Mouse (Mus musculus) heart, postnatal 14 days (tissue): ENCODE data around the gene Aacs. TPM values are rescaled to one million over a fixed set of nuclear protein-coding genes. Genes with fewer than 3 reads are reported as not detected.
"Not testable (repeated sequence)": the region's sequence is repeated elsewhere in the genome, so short reads cannot be mapped to it uniquely, and the experiment has no call there.

ENCODE experiments used
- DNase-seq, 2 experiments: peaks; one replicate each; pipeline ENCODE4 v3.0.0; 2021 to 2022
- intact Hi-C: fragments of 180-260 bp; cut with DNase I; formaldehyde crosslinking; loops from one replicate; pipeline ENCODE4 v1.15.1; 2025
- total RNA-seq, 2 experiments: library from RNA; stranded (reverse); gene quantifications; 2 replicates each; pipeline ENCODE4 v1.2.3; 2021

Aacs gene
- total RNA-seq, 2 experiments from 2014 or later, result 4.0 to 4.8 TPM

DNA sequence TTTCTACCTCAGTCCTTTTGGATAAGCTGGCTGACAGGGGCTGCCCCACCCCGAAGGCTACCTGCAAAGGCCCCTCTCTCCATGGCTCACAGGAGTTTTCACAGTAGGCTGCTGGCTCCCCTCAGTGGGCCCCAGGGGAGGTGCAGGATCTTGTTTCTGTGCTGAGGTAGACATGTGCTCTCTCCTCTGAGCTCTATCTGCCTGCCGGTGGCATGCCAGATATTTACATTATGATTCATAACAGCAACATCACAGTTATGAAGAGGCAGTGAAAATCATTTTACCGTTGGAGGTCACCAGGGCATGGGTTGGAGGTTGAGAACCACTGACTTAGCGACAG is 12.5 kb downstream of the Aacs start:
- intact Hi-C loops, result no loop called here
- peak in 1 of 2 experiments; percentile 25 for DNase-seq

DNA sequence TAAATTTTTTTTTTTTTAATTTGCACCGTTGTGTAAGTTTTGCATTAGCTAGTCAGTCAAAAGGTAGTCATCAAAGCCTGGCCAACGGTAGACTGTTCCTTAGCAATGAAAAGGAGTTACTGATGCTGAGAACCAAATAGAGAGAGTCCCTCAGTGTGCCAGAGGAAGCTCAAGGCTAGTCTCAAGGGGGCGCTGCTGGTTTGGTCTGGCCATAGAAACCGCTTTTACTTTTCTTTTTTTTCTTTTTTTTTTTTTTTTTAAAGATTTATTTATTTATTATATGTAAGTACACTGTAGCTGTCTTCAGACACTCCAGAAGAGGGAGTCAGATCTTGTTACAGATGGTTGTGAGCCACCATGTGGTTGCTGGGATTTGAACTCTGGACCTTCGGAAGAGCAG is 13.3 kb downstream of the Aacs start:
- intact Hi-C loops, result not testable (repeated sequence)

DNA sequence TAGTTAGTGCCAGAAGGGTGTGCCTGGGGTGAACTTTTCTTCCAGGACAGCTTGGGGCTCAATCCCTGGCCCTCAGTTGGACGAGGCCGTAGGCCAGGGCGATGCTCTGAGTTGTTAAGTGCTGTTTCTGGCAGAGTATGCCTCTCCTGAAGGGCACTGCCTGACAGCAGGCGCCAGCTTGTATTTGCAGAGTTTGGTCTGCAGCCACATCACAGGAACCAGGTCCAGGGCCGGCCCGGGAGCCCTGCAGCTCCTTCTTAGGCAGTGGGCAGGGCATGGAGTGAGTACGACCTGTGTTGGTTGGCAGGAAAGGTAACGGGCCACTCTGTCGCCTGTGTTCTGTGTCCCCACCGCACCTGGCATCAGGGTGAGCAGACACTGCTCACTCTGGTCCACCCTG is 15.5 kb downstream of the Aacs start:
- DNase-seq, result peak; percentile 56 to 70
- intact Hi-C loops, result no loop called here

More for the DNA sequence above, 13.3 kb downstream of the Aacs start:
- not testable (repeated sequence) for DNase-seq

DNA sequence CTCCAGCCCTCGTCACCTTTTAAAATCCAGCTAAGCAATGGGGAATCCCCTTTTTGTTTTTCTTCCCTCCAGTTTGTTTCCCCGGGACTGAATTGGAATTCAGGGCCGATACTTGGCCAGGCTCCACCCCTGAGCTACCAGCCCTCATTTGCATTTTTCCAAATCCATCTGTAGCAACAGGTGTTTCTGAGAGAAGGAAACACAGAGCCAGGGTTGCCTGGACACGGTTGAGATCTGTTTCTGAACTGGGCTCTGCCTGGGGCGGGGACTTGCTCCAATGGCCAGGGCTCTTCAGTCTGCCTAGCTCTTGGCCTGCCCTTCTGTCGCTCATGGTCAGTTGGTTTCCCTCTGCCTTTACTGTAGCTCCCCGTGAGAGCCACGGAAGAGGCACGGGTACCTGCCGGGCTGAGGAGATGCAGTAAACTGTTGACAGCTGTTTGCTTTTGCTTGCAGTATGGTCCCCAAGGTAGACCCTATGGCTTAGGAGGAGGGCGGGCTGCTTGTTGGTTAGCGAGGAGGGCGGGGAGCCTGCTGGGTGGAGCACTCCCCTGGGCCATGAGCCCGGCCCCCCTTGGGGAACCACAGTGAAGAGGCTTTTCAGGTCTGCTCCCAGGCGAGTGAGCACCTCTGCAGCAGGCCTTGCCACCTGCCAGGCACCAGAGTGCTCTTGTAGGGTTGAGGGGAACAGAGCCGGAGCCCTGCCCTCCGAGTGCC is 16.9 kb downstream of the Aacs start:
- no peak for DNase-seq
- intact Hi-C loops, result no loop called here

DNA sequence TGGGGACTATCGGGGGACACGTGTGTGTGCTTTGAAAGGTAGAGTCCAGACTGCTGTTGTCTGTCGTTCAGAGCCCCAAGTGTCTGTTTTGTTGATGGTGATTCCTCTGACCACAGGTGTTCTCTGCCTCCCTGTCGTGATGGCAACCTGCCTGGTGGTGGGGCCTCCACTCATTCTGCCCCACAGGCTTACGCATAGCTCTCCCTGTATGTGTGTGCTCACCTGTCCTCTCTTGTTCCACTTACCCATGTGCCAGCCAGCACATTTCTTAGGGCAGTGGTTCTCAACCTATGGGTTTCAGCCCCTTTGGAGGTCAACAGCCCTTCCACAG is 17.4 kb downstream of the Aacs start:
- intact Hi-C loops, result no loop called here
- no peak for DNase-seq

DNA sequence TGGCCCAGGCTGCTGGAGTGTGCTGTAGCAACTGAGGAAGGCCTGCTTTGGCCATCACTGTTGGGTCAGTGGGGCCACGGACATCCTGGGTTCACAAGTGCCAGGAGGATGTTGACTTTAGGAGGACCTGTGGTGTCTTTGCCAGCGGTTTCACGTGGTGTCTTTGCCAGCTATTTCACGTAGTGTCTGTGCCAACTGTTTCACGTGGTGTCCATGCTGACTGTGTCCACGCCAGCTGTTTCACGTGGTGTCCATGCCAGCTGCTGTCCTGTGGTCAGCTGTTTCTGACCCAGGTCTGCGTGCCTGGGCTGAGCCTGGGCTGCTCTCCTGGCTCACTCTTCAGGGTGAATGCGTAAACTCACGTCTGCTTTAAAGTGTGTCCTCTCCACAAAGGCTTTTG is 20.0 kb downstream of the Aacs start:
- intact Hi-C loops, result no loop called here
- no peak for DNase-seq

DNA sequence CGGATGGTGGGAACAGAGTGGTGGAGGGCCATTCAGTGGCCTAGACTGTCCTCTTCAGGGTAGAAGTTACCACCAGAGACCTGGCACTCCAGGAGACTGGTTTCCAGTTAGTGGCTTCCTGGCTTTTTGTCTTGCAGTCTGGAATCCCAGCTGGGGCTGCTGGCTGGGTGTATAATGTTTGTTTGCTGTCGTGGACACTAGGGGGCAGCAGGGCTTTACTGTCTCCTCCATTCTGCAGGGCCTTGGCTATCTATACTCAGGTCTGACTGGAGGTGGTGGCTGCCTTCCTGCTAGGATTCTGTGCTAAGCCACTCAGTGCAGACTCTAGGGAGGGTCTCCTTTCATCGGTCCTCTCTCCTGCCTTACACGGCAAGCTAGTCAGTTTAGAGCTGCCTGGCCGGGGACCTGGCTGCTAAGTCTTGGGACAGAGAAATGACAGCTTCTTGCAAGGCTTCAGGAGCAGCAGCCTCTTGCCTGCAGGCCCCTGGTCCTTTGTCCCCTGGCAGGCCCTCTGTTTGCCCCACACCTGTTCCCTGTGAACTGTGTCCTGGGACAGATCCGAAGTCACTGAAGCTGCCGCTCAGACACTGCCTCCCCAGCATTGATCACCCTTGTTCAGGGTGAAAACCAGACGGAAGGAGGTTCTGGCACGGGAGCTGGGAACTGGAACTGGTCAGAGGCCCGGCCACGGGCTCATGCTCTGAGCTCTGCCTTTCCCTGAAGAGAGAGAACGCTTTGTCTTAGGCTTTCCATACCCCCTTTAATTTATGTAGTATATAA is 22.4 kb downstream of the Aacs start:
- intact Hi-C loops, result no loop called here
- peak; percentile 52 to 70 for DNase-seq

DNA sequence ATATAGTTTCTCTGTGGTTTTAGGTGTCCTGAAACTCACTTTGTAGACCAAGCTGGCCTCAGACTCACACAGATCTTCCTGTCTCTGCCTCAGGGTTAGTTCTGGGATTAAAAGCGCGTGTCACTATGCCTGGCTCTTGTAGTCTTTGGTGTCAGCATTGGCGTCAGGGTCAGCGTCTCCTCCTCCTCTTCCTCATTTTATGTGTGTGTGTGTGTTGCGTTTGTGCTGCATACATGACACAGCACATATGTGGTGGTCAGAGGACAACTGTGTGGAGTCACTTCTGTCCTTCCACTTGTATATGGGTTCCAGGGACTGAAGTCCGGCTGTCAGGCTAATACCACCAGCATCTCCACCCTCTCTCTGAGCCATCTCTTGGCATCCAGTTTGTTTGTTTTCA is 25.9 kb downstream of the Aacs start:
- intact Hi-C loops, result no loop called here
- DNase-seq, result no peak

DNA sequence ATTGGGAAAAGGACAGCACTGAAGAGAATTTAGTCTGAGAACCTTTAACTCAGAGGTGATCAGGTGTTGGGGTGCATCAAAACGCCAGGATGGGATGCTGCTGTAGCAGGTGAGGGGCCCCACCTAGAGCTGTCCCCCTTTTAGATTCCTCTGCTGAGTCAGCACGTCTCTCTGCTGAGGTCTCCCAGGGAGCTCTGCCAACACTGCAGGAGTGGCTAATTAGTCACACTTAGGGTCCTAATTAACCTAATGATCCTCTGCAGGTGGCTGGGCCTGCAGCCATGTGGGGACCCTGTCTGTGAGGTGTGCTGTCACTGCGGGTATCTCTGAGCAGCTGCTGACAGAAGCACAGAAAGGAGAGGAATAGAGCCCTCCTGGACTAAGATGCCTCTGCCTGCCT is 26.6 kb downstream of the Aacs start:
- intact Hi-C loops, result no loop called here

DNA sequence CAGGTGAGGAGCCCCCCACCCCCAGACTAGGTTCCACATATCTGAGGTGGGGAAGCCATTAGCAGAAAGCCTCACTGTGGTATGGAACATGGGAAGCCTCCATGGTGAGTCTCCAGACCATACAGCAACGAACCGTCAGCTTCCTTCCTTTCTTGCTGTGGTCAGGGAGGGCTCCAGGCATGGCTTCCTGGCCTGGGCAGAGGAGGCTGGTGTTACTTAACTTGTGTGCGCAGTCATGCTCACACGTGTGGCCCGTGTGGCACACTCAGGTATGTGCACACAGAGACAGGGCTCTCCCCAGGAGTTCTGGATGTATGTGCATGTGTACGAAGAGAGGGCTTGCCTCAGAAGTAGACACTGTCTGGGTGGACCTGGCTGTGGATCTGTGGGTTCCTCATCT is 28.0 kb downstream of the Aacs start:
- DNase-seq, result no peak
- intact Hi-C loops, result no loop called here

More for the DNA sequence above, 26.6 kb downstream of the Aacs start:
- DNase-seq, result no peak

DNA sequence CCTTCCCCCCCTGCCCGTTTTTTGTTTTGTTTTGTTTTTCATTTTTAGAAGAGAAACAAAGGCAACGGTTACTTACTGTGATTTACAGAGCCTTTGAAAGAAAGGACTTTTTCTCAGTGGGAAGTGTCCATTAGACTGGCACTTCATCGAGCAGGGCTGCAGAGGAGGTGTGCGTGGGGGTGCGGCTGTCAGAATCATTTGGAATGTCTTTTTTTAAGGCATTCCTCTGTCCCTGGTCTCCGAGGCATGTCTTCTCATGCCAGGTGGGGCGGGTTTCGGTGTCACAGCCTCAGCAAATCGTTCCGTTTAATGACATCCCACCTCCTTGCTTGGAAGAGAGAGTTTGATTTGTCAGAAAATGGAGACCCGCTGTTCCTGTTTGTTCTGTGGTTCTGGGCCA is 29.1 kb downstream of the Aacs start:
- no peak for DNase-seq

DNA sequence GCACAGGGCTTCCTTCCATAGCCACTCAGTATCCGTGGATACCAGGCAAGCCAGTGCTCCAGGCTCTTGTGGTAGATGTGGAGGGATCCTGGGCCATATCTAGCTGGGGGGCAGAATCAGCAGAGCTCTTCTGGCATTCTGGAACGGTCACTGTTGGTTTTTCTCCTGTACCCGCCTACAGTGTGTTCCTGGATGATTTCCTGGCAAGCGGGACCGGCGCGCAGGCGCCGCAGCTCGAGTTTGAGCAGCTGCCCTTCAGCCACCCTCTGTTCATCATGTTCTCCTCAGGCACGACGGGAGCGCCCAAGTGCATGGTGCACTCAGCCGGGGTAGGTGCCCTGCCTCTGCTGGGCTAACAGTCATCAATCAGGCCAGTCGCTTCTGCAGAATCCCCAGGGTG is 30.4 kb downstream of the Aacs start:
- no peak for DNase-seq
- intact Hi-C loops, result no loop called here

More for the DNA sequence above, 29.1 kb downstream of the Aacs start:
- intact Hi-C loops, result no loop called here

DNA sequence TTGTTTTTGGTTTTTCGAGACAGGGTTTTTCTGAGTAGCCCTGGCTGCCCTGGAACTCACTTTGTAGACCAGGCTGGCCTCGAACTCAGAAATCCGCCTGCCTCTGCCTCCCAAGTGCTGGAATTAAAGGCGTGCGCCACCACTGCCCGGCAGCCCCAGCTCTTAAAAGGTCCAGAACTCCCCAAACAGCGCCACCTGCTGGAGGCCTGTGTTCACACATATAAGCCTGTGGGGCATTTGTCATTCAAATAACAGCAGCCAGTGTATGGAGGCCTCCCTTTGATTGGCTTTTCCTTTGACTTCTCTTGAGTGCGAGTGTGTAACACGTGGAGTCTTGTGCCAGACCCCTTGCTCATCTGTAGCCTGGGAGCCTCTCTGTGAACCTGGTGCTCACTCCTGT is 32.0 kb downstream of the Aacs start:
- no peak for DNase-seq
- intact Hi-C loops, result no loop called here

DNA sequence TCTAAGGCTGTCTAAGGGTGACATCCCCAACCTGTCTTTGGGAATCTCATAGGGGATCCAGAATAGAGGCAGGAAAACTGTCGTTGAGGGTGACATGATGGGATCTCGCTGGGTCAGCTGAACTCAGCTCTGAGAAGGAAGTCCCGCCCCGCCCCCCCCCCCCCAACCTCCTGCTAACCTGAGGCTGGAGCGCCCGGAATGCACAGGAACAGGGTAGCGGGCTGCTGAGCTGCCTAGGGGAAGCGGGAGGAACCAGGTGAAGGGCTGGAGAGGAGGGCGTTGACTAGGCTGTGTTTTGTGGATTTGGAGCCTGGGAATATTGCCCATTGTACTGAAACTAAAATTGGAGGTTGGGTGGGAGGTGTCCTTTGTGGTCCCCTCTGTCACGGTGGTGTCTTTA is 32.4 kb downstream of the Aacs start:
- no peak for DNase-seq
- intact Hi-C loops, result no loop called here

DNA sequence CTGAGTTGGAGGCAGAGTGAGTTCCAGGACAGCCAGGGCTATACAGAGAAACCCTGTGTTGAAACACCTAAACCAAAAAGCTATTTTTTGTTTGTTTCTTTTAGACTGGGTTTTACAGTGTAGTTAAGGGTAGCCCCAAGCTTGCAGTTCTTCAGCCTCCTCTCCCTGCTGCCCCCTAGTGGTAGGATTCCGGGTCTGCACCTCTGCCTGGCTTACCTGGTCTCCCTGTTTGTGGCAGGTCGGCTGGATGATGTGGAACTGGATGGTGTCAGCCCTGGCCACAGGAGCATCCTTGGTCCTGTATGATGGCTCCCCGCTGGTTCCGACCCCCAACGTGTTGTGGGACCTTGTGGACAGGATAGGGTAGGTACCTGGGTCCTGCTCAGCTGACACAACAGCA is 33.9 kb downstream of the Aacs start:
- intact Hi-C loops, result no loop called here
- peak in 1 of 2 experiments; percentile 55 for DNase-seq

DNA sequence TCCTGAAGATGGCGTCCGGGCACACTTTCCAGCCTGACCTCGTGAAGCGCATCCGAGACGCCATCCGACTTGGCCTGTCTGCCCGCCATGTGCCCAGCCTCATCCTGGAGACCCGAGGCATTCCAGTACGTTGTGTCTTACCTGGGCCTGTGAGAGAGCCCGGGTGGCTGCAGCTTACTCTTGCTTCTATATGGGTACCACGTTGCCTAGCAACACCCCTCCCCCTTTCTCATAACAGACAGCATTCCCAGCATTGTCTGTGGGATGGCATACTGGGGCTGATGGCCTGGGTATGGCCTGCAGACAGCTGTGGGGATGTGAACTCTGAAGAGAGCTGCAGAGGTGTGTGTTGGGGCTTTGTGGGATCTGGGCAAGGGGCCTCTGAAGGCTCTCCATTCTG is 39.4 kb downstream of the Aacs start:
- intact Hi-C loops, result no loop called here
- DNase-seq, result no peak

DNA sequence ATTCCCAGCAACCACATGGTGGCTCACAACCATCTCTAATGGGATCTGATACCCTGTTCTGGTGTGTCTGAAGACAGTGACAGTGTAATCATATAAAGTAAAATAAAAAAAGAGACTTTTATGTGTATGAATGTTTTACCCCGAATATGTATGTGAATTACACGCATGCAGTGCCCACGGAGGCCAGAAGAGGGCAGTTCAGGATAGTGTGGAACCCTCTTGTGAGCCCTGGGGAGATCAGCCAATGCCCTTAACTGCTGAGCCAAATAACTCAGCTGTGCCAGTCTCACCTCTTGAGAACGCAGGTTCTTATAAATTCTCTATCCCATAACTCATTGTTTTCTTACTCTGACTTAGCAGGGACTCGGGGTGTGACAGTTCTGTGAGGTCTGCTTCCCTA is 43.0 kb downstream of the Aacs start:
- intact Hi-C loops, result no loop called here
- peak in 1 of 2 experiments; percentile 30 for DNase-seq

DNA sequence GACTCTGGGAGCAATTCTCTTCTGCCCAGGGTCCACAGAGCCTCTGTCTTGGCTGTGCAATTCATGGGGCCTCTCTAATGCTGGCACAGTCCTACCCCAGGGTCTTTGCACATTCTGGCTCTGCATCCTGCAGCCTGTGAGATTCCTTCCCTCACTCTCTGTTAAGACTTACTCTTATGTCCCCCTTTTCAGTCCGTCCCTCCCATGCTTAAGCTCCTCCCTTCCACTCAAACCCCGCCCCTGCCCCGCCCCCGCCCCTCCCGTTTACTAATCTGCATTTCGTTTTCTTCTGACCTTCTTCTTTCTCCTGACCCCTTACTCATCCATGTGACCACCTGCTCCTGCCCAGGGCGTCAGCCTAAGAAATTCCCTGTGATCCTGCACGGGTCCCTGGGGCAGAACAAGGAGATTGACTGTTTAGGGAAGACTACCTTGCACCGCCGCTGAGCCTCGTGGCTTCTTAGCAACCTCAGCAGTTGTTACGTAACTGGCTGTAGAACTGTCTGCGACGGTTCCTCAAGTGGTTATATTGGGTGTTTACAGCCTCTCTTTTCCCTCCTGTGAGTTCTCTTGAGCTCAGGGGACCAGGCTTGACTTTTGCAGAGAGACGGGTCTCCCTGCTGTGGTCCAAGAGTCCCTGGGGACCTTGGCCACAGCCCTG is 45.4 kb downstream of the Aacs start:
- DNase-seq, result no peak
- intact Hi-C loops, result no loop called here

DNA sequence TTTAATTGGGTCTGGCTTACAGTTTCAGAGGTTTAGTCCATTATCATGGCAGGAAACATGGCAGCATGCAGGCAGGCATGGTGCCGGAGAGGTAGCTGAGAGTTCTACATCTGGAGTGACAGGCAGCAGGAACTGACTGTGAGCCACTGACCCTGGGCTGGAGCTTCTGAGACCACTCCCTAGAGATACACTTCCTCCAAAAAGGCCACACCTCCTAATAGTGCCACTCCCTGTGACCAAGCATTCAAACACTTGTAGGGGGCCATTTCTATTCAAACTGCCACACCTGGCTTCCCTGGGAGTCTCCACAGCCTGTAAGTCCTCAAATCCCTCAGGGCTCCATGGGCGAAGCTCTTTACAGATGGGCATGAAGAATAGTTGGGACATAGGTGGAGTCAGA is 47.7 kb downstream of the Aacs start:
- no peak for DNase-seq
- intact Hi-C loops, result no loop called here

DNA sequence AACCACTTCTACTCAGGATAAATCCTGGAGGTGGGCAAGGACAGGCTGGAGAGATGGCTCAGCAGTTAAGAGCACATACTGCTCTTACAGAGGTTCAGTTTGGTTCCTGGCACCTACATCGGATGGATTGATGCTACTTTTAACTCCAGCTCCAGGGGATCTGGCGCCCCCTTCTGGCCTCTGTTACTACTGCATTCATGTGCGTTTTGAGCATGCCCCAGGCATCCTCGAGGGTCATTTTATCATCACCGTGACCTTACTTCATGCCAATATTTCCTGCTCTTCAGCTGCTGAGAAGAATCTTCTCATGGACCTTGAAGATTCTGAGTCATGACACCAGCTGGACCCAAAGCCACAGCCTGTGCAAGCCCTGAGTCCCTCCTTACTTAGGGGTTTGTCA is 49.9 kb downstream of the Aacs start:
- DNase-seq, result no peak
- intact Hi-C loops, result loop anchor here (5.0 kb wide), 1 partner anchor 1207 kb away; no protein-coding TSS in a partner anchor

DNA sequence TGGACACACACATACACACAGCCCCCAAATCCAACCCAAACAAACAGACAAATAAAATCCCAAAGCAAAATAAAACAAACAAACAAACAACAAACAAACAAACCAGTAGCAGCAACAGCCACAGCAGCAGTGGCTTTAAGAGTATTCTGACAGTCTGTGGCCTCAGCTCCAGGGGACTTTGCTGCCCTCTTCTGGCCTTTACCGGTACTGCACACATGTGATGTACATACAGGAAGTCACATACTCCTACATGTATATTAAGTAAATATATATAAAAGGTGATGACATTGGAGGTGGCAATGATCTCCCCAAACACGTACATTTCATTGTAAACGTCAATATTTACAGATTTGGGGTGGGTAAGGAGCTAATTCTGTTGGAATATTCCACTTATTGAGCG is 50.9 kb downstream of the Aacs start:
- peak in 1 of 2 experiments; percentile 22 for DNase-seq
- intact Hi-C loops, result loop anchor here (5.0 kb wide), 1 partner anchor 1206 kb away; no protein-coding TSS in a partner anchor

DNA sequence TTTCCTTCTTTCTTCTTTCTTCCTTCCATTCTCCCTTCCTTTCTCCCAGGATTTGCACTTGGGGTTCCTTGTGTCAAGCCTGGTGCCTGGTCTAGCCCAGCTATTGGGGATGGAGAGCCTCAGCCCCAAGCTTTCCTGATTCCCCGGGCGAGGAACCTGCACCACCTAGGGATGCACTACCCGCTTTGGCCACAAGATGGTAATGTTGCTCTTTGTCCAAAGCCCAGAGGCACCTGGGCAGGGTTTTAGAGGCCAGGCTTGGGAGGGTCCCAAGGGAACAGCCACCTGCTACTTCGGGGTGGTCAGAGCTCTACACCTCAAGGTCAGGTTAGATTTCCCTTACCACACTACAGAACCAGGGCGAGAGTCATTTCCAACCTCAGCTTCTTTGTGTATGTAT is 53.5 kb downstream of the Aacs start:
- intact Hi-C loops, result loop anchor here (2.0 to 5.0 kb wide), 3 partner anchors 50 to 1203 kb away; no protein-coding TSS in a partner anchor

More for the DNA sequence above, 53.5 kb downstream of the Aacs start:
- DNase-seq, result peak; percentile 63 to 80
